Mouse (Mus musculus) kidney, postnatal 25 days (tissue): ENCODE measurements around the gene Hdac11.

ENCODE experiments used
- DNase-seq, 2 experiments: peaks; one replicate each; pipeline ENCODE4 v3.0.0; 2021; ENCODE audit warnings: mixed read lengths in 2 of 2

Gene Hdac11

DNA sequence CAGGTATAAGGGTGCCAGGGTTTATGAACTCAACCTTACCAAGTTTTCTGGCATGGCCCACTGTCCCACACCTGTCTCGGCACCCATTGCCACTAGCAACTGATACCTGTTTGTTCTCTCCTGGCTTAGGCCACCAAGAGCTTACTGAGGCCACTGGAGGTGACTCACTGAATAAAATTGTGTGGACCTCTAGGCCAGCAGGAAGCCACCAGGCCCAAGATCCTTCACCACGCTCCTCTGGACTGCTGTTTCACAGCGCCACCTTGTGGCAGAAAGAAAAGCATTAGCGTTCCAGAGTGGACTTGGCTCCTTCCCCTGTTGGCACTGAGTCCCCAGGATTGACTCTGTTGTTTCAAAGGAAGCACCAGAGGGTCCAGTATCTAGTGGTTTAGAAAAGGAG, 16.6 kb upstream of the Hdac11 start:
- peak; percentile 85 to 90 for DNase-seq

DNA sequence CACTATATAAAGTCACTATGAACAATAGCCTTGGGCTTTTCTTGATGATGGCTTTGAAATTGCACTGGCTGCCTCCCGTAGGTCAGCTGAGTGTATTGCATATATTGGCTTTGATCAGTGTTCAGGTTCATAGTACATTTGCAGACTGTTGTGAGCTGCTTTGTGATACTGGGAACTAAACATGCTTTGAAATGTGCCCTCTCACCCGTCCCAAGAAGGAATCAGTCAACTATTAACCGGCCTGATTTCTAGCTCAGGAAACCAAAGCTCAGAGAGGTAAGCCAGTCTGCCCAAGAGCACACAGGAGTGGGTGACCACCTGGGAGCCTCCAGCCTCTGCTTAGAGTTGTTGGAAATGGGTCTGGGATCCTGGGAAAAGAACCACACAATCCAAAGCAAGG, 11.4 kb upstream of the Hdac11 start:
- DNase-seq: no peak

DNA sequence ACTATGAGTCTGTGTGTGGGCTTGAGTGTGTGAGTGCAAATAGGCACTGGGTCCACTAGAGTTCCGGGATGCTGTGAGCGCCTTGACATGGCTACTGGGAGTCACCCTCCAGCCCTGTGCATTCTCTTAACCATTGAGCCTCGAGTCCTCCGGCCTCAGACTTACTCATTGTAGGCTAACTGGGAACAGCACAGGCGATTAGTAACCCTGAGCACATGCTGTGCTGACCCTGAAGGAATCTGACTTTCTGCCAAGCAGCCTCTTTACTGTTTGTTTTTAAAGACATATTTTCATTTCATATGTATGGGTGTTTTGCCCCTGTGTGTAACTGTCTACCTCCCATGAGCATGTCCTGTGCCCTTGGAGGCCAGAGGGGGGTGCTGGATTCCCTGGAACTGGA, 10.9 kb upstream of the Hdac11 start:
- DNase-seq: no peak

DNA sequence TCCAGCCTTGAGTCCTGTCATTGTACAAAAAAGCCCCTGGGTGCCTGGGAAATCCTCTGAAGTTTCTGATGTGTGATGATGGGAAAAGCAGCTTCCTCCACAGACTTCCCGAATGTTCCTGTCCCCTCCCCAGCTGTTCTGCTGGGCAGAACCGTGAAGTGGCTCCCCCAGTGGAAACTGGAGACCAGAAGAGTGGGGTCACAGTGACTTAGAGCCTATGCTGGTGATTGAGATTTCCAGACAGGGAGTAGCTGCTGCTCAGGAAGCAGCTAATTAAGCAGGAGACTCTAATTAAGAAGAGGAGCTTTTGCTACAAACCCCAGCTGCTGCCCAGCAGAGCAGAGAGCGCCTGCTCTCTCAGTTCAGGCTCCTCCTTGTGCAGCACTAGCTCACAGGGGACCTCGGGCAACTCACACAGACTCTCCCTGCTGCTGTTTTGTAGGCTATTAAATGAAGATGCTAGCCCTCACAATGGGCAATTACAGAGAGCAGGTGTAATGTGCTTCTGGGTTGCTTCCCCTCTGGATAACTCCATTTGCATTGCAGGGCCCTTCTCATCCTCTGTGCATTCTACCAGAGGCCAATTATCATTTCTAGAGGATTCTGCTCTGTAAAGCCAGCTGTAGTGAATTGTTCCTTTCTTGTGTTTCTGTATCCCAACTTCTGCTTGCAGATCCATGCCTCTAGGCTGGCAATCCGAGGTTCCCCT, 9.9 kb upstream of the Hdac11 start:
- DNase-seq: no peak

DNA sequence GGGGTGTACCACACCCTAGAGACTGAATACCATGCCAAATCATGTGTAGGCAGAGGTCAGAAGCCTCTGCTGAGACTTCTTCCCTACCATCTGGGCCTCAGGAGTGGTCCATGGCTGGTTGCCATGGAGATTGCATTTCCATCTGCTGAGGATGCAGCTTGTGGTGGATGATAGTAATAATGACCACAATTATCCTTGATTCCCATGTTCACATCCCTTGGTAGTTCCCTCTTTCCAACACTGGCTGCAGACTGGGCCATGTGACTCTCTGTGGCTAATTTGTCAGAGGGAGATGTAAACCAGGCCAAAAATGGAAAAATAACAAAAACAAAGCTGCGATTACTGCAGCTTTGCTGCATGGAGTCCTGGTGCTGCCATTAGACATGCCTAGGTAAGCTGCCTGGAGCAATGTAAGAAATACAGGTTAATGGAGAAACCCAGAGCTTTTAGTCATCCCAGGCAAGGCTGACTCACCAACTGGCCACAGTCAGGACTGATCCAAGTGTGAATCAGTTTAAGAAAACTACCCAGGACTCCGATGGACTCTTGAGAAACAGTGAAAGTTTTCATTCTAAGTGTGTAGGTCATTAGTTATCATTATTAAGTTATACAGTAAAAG, 9.2 kb upstream of the Hdac11 start:
- DNase-seq: no peak

DNA sequence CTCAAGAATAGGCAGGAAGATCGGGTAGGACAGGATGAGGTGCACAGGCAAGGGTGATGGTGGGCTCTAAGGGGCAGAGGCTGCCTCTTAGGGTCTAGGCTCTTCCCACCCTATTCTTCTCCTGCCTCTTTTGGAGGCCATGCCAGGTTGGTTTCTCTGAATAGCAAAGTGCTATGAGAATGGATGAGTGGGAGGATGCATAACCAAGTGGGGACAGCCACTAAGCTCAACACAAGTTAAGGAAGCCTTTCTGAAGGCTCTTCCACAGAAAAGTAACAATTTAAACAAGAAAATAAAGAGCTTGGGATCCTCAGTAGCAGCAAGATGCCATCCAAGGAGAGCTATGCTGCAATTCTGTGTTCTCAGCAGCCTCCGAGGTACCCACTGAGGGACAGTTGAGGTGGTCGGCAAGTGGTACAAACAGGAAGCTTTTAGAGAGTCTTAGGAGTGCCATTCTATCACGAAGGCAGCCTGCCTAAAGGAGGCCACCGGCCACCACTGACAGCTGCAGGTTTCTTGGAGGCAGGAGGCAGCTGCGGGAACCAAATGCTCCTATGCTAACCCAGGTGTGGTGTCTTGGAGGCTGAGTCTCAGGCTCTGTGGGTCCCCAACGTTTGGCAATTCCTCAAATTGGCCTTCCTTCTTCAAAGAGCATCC, 3.4 kb upstream of the Hdac11 start:
- no peak for DNase-seq

DNA sequence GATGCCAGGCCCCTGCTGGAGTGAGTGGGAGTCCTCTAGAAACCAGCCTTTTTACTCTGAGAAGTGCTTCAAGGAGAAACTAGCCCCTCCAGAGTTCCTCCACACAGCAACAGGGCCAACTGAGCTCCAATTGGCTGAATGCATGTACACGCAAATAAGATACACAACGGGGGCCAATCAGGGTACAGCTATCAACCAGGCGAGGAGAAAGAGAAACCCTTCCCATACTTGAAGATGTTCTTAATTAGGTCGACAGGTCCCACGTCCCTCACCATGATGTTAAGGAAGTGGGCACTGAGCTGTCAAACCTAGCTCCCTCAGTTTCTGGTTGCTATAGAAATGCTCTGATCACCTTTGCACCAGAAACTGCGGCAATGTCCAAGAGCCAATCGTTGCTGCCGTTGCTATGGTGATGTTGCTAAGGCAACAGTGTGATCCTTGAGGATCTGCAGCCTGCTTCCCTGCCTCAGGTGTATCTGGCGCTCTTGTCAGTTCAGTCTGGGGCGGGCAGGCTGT, 2.9 kb upstream of the Hdac11 start:
- no peak for DNase-seq

DNA sequence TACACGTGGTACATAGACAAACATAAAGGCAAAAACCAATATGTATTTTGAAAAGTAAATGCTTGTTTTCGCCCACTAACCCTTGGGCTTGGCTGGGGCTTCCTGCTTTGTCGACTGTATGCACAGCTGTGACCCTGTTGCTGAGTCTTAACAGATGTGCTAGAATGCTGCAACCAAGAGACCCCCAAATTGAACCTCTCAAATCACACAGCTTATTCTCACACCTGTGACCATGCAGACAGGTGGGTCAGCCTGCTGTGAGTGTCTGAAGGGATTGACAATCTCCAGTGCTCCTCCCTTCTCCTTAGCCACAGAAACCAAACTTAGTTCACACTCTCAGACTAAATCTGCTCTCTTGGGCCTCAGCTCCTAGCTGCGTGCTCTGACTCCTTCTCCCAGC, 1.8 kb upstream of the Hdac11 start:
- DNase-seq: no peak

DNA sequence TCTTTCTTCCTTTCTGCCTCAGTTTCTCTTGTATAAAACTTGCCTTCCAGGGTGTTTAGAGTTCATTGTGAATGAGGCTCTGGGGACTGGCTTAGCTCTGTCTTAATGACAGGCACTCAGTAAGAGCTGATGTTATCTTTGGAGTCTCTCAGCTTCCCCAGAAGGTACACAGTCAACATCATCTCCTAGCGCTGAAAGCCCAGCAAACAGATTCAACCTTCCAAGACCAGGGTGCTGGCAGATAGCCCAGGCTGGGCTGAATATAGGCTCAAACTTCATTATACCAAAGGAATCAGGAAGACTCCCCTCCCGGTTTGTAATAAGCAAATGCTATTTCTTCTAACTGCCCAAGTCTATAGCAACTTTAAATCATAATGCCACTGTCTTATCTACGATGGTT, 1.2 kb upstream of the Hdac11 start:
- no peak for DNase-seq

DNA sequence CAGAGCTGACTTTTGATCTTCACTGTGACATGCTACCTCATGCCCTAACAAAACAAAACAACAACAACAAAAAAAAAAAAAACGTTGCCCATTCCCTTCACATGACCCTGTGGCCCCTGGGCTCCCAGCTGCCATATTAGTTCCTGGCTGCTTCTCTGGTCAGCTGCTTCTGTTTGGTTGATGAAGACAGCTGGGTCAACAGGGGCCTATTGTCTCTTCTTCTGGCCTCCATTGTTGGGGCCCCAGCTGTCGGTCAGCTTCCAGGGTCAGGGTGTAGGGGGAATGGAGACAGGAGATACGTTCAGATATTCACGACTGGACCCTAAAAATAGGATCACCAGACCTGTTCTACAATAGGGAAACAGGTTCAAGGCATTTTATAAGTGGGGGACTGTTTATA, 403 bp upstream of the Hdac11 start:
- no peak for DNase-seq

DNA sequence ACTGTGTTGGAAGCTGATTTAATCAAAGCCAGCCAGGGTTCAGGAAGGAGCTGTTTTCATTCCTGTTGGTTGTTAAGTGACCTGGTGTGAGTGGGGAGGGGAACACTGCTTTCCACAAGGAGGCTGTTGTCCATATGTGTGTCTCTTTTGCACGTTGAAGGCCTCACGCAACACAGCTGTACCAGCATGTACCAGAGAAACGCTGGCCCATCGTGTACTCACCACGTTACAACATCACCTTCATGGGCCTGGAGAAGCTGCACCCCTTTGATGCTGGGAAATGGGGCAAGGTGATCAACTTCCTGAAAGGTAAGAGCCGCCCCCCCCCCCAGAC, 739 bp downstream of the Hdac11 start:
- no peak for DNase-seq

DNA sequence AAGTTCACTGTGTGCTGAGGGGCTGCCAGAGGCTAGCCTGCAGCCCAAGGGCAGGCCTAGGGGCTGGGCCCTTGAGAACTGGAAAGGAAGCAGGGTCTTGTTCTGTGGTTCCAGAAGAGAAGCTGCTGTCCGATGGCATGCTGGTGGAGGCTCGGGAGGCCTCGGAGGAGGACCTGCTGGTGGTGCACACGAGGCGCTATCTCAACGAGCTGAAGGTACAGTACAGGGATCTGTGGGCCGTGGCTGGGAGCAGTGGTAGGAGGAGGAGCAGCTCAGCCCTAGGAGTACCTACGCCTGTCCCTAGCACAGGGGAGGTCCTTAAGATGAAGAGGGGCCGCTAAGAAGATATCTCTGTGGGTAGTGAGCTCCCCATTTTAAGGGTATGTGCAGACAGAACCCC, 2.6 kb downstream of the Hdac11 start:
- peak in 1 of 2 experiments; percentile 27 for DNase-seq

DNA sequence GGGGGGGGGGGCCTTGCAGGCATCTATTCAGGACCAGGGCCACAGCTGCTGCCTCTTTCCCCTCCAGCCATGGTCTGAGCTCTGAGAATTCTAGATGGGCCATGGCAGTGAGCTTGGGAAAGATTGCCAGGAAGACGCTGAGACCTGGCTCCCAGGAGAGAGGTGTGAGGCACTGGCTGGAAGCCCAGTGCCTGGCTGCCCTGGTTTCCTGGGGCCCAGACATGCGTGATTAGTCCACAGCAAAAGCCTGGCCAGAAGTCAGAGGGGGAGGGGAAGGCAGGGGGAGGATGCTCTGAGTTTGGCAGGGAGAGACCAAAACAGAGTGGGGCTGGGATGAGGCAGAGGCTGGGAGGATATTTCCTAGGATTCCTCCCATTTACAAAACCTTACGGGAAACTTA, 3.9 kb downstream of the Hdac11 start:
- DNase-seq: peak; percentile 78 to 90

DNA sequence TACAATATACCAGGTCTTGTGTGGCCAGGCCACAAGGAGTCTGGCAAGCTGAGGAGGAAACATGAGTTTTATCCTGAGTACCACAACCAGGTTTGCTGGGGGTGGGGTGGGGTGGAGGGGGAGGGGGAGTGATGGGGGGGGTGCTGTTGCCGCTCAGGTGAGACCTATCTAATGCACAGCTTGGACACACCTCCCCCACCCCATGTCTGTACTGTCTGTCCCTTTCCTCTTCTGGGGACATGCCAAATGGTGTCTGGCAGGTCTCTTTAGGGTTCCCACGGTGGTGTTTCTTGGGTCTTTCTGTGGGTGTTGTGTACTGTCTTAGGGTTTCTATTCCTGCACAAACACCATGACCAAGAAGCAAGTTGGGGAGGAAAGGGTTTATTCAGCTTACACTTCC, 4.5 kb downstream of the Hdac11 start:
- DNase-seq: no peak

DNA sequence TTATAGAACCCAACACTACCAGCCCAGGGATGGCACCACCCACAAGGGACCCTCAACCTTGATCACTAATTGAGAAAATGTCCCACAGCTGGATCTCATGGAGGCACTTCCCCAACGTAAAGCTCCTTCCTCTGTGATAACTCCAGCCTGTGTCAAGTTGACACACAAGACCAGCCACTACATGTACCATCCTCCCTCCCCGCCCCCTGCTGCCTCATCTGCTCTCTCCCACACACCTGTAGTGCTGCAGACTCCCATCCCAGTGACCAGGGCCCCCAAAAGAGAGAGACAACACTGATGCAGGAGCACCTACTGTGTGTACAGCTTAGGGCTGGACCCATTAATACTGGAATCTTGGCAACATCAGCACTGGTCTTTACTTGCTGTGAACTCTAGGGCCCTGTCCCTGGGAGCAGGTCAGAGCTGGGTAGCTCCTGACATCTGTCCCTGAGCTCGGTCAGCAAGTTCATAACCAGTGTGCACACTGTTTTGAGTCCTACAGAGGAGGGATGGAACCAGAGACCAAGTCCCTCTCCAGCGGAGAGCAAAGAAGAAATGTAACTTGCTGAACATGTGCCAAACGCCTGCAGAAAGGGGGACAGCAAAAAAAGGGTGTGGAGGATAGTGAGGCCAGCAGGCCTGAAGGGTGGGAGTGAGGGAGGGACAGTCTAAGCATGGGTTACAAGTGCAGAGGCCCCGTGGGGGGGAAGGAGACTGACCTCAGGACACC, 5.2 kb downstream of the Hdac11 start:
- no peak for DNase-seq

DNA sequence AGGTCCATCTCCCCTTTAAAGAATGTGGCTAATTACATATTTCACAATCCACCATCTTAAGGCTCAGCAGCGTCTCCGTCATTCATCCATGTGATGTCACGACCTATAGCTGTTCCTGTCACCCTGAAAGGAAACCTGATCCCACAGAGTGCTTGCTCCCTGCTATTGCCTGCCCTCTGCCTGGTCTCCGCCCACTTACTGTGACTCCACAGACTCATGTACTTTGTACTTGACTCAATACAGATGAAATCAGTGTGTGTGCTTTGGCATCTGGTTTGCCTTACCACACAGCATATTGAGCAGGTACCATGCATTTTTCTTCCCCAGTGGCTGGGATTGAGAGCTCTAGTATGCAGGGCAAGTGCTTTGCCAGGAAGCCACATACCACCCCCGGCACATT, 5.8 kb downstream of the Hdac11 start:
- no peak for DNase-seq

DNA sequence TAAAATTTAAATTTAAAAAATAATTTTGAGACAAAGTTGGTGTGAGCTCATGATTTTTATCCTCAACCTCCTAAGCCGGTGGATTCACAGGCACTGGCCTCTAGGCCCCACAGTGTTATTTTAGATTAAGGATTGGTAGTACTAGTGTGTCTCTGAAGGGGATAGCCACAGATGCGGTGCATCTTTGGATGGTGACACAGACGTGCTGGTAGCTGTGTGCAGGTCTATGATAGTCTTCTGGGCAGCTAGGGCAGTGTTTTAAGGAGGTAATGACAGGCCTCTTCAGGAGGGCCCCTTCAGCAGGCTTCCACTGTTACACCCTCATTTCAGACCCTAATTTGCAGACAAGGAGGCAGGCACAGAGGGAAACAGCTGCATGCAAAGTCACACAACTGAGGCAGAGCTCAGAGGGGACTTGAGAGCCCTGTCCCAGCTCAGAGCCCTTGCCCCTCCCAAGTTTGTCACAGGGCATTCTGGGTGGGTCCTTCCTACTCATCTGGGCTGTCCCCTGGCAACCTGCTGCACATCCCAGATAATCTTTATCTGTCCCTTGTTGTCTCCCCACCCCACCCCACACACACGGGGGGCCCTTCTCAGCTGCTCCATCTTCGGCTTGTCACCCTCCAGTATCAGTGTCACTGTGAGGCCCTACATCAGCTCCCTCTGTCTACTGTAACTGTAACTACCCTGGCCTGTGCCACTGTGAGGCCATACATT, 6.9 kb downstream of the Hdac11 start:
- no peak for DNase-seq

DNA sequence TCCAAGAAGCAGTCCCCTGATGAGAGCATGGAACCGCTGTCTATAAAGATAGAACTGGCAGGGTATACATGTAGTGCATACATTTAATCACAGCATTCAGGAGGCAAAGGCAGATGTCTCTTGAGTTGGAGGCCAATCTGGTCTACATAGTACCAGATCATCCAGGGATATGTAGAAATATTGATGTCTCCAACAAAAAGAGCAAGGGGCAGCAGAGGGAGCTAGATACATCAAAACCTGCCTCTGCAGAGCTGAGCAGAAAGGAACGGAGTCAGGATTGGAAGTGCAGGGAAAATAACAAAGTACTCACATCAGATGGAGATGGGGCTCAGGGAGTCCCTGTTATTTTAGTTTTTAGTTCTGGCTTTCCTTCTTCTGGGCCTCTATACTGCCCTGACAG, 8.1 kb downstream of the Hdac11 start:
- no peak for DNase-seq

DNA sequence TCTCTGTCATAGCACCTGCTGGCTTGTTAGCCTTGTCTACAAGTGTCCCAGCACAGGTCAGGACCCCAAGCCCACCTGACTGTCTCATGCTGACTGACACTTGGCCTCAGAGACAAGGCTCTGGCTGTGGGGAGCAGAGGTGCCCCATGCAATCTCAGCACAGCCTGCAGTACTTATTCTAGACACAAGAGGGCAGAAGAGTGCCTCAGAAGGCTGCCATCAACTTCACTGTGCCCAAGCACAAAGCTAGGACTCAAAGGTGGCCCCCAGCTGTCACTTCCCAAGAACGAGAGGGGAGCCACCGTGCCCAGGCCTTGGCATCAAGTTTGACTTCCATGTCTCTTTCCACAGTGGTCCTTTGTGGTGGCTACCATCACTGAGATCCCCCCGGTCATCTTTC, 8.7 kb downstream of the Hdac11 start:
- DNase-seq: peak; percentile 64 to 80

DNA sequence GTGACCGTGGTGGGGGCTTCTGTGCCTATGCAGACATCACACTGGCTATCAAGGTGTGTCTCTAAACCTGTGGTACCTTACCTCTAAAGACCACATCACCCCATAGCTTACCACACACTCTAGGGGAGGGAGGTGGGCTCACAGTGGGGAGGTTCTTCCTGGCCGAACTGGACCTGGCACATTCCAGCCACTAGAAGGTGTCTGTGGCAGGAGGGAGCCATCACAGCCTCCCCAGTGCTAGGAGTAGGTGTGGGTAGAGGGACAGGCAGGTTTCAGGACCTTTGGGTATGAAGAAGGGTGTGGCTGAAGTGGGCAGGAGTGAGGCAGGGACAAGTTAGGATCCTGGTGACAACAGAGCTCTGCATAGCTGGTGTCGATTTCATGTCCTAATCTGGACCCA, 11.4 kb downstream of the Hdac11 start:
- no peak for DNase-seq

DNA sequence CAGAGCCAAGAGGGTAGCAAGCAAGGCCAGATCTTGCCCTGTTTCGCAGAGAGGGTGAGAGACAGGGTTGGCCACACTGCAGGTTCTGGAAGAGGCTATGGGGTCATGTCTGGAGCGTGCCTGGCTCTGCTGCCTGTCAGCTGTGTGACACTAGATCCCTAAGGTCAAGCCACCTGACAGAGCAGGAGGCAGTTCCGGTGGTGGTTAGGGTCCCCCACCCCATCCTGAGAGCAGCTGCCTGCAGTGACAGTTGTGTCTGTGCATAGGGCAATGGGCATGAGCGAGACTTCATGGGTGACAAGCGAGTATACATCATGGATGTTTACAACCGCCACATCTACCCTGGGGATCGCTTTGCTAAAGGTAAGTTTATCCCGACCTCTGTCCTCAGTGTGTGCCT, 12.7 kb downstream of the Hdac11 start:
- no peak for DNase-seq

DNA sequence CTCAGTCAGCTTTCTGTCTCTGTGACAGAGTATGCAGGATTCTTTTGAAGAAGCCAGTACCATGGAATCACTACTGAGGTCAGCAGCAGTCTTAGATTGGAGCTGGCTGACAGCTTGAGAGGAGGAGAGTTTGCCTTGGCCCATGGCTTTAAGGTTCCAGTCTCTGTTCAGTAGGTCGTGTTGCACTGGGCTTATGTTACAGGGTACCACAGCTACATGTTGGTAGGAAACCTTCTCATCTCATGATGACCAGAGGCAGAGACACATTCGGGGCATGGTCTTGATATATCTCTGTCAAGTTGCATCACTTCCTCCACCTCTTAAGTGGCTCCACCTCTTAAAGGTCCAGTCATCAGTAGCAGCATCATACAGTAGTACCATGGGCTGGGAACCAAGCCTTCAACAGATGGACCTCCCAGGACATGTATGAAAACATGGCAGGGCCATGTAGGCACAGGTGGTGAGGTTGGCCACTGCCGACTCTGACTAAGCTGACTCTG, 15.0 kb downstream of the Hdac11 start:
- DNase-seq: no peak

DNA sequence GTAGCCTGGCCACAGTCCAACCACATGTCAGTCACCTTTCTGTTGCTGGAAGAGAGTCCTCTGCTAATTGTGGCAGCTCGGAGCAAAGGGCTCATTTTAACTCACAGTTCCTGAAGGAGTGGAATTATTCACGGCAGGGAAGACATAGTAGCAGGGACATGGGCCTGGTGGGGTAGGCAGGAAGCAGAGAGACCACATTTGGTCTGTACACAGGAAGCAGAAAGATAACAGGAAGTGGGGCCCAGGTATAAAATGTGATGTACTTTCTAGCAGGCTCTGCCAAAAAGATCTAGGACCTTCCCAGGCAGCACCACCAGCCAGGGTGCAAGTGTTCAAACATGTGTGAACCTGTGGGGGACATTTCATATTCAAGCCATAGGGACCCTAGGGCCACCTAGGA, 15.9 kb downstream of the Hdac11 start:
- no peak for DNase-seq
